Mouse (Mus musculus) left cerebral cortex, postnatal 14 days (tissue): ENCODE data around the gene Nr4a3. TPM values are rescaled to one million over a fixed set of nuclear protein-coding genes. Genes with fewer than 3 reads are reported as not detected.

ENCODE experiments used
- DNase-seq, 2 experiments: peaks; one replicate each; pipeline ENCODE4 v3.0.0; 2021 to 2022; ENCODE audit warnings: low spot score in 2 of 2, mixed read lengths in 1 of 2
- intact Hi-C: fragments of 180-260 bp; cut with DNase I; formaldehyde crosslinking; loops from one replicate; pipeline ENCODE4 v1.15.1; 2025
- total RNA-seq, 2 experiments: library from RNA; stranded (reverse); gene quantifications; 2 replicates each; pipeline ENCODE4 v1.2.3; 2021

Nr4a3 gene
- total RNA-seq, 2 experiments from 2014 or later = 21.7 to 32.5 TPM

DNA sequence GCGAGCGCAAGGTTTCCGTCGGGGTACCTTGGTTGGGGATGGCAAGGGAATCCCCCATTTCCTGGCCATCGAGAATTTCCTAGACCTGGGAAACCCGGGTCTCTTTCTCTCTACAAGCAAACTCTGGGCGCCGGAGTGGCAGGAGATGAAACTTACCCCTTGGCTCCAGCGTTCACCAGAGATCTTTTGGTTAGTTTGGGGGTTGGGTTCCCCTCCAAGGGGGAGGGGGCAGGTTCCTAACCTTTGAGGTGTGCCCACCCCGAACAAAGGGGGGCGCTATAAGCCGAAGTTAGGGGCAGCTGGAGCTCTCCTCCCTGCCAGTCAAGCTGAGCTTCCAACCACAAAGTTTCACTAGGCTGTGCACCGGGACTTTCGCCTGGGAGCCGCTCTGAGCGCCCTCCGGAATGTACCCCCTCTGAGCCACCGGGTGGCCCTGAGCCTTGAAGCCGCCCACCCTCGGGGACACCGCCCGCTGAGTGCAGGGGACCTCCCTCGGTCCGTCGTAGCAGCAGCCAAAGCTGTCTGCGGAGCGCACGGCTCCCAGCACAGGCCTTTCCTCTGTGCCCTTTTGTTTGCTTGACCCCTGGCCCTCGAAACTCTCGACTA lies 2.9 kb downstream of the Nr4a3 start:
- intact Hi-C loops = loop anchor here (5.0 to 10.0 kb wide), 4 partner anchors 173 to 613 kb away; no protein-coding TSS in a partner anchor
- DNase-seq = peak in 1 of 2 experiments; percentile 26

DNA sequence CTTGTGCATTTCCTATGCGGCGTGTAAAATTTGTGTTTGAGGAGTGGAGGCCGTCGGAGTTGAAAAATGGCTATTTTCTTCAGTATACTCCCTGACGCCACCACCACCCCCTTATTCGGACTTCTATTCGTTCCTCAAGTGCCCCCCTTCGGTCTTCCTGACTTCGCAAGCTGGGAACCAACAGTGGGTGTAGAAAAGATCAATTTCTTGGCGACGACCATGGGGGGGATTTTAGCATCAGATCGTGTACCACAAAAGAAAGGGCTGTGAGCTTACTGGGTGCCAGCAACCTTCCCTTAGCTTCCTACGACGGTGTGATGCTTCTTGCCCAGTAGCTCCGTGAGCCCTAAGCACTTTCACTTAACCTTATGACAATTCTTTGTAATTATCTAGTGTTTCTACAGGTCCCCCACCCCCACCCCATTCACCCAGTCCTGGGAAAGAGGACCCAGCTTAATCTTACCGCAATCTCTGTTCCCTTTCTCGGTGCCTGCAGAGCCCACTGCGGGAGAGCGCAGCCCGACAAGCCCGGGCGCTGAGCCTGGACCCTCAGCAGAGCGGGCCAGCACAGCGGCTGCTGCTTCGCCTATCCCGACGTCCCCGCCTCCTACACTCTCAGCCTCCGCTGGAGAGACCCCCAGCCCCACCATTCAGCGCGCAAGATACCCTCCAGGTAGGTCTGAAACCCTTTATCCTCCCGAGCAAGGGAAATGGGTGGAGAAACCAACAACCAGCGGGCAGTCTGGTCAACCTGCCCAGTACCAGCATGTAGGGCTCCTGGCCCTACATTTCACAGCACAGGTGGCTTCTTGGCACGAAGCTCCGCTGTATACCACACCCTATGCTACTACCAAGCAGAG lies 3.7 kb downstream of the Nr4a3 start:
- intact Hi-C loops = loop anchor here (5.0 to 10.0 kb wide), 4 partner anchors 174 to 614 kb away; no protein-coding TSS in a partner anchor
- no peak for DNase-seq

DNA sequence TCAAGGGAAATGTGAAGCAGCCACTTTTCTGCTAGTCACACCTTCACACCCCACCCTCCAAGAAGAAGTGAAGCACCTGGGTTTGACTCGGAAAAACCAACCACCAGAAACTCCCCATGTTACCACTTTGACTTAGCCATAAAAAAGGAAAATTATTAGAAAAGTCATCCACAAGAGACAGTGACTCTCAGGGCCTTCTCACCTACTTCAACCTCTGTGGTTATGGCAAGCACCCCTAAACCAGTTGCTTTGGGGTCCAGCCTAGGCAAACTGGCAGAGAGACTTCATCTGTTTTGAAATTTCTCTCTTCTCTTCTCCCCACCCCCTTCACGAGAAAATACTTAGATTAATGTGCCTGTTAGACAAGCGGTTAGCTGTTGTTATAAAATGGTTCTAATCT lies 5.1 kb downstream of the Nr4a3 start:
- no peak for DNase-seq
- intact Hi-C loops = no loop called here

DNA sequence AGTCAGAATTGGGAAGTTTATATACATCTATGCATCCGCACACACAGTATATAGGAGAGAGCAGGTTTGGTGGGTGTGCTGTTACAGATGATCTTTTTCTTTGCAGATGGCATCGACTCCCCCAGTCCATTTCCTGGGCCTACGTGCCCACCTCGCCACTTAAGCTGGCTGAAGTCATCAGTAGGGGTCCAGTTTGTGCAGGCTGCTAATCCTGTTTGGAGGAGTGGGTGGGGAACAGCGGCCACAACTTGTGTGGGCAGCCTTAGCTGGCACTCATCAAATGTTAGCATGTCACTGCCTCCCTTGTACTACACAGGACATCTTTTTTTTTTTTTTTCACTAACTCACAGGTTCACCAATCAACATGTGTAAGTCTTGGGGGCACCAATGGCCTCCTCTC lies 5.5 kb downstream of the Nr4a3 start:
- DNase-seq = no peak
- intact Hi-C loops = no loop called here

DNA sequence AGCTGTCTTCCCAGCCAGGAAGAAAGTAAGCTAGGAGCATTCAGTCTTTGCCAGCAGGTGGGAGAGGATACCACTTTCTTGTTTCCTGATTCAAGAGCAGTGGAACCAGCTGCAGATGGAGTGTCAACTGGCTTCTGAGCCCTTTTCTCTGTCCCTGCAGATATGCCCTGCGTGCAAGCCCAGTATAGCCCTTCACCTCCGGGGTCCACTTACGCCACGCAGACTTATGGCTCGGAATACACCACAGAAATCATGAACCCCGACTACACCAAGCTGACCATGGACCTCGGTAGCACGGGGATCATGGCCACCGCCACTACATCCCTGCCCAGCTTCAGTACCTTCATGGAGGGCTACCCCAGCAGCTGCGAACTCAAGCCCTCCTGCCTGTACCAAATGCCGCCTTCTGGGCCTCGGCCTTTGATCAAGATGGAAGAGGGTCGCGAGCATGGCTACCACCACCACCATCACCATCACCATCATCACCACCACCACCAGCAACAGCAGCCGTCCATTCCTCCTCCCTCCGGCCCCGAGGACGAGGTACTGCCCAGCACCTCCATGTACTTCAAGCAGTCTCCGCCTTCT lies 6.2 kb downstream of the Nr4a3 start:
- intact Hi-C loops = no loop called here
- DNase-seq = no peak

DNA sequence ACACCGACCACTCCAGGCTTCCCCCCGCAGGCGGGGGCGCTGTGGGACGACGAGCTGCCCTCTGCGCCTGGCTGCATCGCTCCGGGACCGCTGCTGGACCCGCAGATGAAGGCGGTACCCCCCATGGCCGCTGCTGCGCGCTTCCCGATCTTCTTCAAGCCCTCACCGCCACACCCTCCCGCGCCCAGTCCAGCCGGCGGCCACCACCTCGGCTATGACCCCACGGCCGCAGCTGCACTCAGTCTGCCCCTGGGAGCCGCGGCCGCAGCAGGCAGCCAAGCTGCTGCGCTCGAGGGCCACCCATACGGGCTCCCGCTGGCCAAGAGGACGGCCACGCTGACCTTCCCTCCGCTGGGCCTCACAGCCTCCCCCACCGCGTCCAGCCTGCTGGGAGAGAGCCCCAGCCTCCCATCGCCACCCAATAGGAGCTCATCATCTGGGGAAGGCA lies 6.7 kb downstream of the Nr4a3 start:
- no peak for DNase-seq
- intact Hi-C loops = no loop called here

DNA sequence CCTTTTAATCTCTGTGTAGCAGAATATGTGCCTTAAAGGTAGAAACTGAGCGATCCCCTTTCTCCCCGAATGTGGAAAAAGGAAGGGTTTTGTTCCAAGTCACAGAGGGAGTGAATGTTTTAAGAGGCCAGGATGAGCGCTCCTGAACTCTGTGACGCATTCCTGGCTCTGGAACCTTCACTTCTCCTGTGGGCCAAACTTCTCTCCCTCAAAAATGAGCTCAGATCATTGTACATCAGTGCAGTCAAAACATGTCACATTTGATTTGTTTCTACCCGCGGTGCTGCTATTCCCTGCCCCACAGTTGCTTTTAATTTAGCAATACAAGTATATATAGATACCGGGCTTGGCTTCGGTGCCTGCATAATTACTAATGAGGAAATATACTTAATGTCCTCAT lies 16.8 kb downstream of the Nr4a3 start:
- intact Hi-C loops = no loop called here
- no peak for DNase-seq

DNA sequence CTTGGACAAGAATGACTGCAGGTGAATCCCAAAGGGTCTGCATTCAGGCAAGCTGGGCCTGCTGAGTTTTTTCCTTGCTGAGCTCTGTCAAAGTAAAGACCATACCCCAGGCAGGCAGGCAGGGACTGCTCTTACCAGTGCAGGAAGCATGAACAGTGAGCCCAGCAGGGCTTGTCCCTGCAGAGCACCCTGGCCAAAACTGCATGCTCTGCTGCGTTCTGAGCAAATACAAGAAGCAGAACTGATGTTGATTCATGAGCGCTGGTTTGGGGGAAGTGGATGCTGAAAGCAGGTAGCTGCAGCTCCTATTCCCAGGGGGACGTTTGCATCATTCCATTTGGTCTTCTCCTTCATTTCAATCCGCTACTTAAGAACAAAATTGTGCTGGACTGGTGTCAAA lies 19.4 kb downstream of the Nr4a3 start:
- intact Hi-C loops = no loop called here

DNA sequence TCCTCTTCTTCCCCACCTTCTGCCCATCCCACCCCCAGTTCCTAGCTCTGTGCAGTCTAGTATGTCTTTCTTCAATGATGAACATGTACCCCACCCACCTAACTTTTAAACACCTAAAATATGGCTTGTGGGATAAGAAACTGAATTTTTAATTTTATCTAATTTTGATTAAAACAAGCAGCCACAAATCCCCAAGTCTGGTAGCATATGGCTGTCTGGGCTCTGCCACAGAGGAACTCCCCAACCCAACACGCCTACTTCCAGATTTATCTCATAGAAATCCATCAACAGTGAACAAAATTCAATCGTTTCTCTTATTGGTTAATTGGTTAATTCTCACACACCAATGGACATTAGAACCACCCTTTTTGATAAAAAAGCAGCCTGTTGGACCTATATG lies 21.7 kb downstream of the Nr4a3 start:
- no peak for DNase-seq

More for the DNA sequence above, 19.4 kb downstream of the Nr4a3 start:
- no peak for DNase-seq

DNA sequence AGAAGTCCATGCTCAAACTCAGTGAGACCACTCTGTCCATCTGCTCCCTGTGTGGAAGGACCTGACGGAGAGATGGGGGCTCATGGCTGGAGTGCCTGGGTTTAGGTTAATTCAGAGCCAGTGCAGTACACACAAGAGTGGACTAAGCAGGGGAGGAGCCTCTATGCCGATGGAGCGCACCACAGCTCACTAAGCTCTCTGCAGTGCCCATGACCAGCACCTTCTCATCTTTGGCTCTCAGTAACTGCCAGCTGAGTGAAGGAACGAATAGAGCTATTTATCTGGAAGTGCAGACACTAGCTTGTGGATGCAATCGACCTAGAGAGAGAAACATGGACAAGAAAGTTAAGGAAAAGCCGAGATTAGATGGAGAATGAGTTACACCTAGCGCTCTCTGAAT lies 24.2 kb downstream of the Nr4a3 start:
- intact Hi-C loops = no loop called here
- DNase-seq = no peak

More for the DNA sequence above, 21.7 kb downstream of the Nr4a3 start:
- intact Hi-C loops = no loop called here

DNA sequence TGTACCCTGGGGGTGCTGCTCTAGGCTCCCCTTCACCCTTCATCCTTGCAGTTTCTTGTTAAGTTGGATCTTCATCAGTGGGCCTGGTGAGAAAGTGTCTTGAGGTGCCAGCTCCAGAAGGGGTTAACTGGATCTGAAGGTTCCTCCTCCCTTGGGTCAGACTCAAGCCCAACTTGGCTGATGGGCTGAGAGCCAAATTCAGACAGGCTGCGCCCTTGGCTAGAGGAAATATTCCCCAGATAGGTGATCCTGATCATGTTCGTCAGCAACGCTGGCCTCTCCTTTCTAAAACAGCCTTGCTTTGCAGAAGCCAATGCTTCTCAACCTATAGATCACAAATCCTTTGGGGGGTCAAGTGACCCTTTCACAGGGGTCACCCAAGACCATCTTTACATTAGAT lies 27.1 kb downstream of the Nr4a3 start:
- no peak for DNase-seq
- intact Hi-C loops = loop anchor here (10.0 kb wide), 1 partner anchor 203 kb away; the partner anchor contains the start of genes Erp44 and Invs

DNA sequence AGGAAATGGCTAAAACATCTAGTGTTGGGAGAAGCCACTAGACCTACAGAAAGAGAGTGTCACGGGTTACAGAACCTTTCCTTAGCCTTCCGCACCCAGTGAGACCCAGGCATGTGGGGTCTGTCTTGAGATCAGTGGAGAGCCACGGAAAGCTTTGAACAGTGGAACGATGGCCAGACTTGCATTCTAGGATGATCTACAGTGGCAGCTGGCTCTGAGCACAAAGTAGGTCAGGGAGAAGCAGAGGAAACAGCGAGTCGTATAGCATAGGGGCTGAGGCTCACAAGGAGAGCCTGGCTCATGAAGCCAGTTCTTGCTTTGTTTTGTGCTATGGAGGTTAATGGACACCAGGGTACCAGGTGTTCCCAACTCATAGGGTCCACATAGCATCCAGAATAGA lies 28.4 kb downstream of the Nr4a3 start:
- intact Hi-C loops = loop anchor here (10.0 kb wide), 1 partner anchor 201 kb away; the partner anchor contains the start of genes Erp44 and Invs
- no peak for DNase-seq

DNA sequence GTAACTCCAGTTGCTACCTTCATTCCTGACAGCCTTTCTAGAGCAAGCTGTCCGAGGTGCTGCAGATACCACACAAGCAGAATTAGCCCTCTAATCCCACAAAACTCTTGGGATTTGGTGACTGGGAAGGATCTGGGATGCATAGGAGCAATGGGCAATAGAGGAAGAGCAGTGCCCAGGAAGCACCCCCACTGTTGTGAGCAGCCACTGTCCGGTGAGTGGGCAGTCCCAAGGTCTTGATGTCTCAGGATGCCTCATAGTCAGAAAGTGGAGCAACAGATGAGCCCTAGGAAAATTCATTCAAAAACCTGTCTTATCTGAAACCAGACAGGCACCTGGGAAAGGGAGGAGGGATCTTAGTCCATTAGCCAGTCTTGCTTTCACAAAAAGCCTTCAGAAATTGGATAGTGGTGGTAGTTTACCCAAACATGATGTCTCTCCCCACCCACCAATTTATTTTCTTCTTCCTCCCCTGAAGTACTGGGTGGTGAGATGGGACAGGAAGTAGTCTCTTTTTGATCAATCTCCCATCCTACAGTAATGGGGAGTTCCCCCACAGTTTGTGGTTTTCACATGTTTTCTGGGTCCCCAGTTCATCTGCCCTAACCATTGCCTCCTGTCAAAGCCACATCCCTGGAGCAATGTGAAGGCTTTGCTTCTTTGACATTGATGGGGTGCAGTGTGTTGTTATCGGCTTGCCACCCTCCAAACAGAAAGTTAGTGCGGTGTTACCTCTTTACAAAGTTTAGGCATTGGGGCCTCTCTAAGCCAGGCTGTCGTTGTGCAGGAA lies 29.7 kb downstream of the Nr4a3 start:
- no peak for DNase-seq
- intact Hi-C loops = loop anchor here (10.0 kb wide), 1 partner anchor 200 kb away; the partner anchor contains the start of genes Erp44 and Invs

DNA sequence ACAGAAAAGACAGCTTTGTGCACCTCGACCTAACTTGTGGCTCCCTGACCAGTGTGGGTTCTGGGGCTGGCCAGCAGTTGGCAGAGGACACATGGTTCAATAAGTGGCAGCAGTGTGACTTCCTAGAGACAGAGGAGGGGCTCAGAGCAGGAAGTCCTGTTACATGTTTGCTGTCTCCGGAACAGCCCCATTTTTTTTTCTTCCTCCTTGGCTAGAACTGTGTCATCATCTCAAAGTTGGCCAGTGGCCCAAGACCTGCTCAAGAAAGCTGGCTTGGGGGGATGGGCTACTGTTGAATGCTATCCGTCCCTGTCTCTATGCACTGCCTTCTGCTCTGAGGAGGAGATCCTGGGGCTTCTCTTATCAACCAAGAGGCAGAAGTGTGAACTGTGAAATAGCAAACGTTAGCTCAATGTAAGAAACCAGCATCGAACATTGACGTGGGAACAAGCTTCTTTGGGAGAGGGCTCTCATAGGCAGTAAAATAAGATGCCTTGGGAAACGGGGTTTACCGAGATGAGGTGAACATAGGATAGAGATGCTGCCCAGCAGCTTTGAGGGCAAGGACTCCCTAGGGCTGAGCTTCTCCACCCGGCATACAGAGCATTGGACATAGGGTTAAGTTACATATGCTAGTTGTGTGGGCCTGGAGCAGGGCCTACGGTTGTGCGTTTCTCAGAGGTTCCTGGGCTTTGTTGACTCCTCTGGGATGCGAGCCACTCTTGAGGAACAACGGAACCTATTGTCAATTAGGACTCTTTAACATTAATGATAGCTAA lies 31.9 kb downstream of the Nr4a3 start:
- intact Hi-C loops = loop anchor here (10.0 kb wide), 1 partner anchor 198 kb away; the partner anchor contains the start of genes Erp44 and Invs
- DNase-seq = peak in 1 of 2 experiments; percentile 29

DNA sequence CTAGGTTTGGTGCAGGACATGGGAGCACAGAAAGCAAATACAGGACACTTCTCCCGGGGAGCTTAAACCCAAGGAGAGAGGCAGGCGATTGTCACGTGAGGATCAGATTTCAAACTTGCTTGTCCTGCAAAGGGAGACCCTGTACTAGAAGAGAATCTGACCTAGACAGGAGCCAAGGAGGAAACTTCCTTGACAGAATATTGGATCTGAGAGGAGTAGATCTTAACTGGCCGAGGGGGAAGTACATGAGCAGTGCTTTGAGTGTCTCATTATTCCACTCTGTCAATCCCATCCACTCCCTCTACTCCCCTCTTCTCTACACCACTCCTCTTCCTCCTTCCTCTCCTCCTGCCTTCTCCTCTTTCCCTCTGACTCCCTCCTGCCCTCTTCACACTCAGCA lies 33.3 kb downstream of the Nr4a3 start:
- DNase-seq = no peak
- intact Hi-C loops = loop anchor here (10.0 kb wide), 1 partner anchor 197 kb away; the partner anchor contains the start of genes Erp44 and Invs

DNA sequence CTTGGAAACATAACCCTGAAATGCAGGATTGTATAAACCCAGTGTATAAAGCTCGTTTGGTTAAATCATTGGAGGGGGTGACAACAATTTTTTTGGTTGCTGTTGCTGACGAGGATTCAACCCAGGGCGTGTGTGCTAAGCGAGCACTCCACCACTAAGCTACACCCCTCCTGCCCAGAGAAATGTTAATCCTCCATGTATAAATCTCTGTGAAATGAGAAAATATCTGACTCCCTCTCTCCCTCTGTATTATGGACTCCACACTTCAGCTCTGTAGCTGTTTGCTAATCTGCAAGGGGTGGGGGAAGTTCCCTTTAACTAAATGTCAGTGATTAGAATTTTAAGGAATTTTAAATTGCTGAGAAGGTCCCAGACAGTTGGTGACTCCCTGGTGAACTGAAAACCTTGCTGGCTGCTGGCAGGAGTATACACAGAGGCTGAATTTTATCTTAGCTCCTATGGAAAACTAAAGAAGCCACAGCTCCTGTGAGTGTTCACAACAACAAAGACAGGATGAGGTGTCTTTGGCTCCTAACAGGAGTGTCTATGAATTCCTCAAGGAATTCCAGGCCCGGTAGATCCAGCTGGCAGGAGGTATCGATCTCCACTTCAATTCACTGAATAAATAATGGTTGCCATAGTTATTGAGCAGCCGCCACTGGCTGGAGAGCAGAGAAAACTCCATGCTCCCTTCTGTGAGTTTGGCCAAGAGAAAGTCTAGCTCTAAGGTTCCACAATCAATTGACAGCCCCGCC lies 34.5 kb downstream of the Nr4a3 start:
- intact Hi-C loops = loop anchor here (10.0 kb wide), 1 partner anchor 195 kb away; the partner anchor contains the start of genes Erp44 and Invs
- DNase-seq = no peak

DNA sequence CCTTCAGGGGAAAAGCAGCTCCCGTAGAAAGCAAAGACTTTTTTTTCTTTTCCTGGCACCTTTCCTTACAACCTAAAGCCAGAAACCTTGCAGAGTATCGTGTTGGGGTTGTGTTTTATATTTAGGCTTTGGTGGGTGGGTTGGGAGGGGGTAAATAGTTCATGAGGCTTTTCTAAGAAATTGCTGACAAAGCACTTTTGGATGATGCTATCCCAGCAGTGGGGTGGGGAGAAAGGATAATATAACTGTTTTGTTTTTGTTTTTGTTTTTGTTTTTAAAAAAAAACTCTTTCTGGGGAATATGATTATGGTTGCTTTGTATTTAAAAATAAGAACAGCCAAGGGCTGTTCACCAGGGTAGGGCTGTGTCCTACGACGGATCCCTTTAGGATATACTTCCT lies 38.5 kb downstream of the Nr4a3 start:
- DNase-seq = no peak
- intact Hi-C loops = no loop called here

DNA sequence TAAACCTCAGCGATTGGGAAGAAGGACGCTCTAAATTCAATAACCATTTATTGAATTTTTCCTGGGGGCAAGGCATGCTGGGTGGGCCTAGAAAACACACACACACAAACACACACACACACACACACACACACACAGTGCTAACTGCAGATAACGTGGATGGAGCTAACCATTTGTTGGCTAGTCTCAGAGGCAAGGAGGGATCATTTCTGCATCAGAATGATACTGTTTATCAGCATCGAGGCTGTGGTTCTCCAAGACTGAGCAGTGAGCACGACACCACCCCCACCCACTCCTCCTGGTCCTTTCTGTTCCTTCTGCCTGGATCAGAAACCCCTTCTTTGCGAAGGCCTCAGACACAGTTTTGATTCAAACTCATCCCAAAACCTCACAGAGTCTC lies 41.7 kb downstream of the Nr4a3 start:
- DNase-seq = no peak
- intact Hi-C loops = no loop called here
